Mouse (Mus musculus): ENCODE measurements around the gene Dcaf5. TPM values are rescaled to one million over a fixed set of nuclear protein-coding genes. Genes with fewer than 3 reads are reported as not detected.

Dcaf5 gene
- polyA plus RNA-seq, 1 experiment = not detected

- H3K4me3 ChIP-seq (ENCODE audit: insufficient read depth, low read depth, low read length) = no peak overlapping the region
- TF ChIP-seq POLR2A (IDR thresholded peaks at IDR 0.05; ENCODE audit: insufficient read depth, low read depth, low read length) (no peak), CTCF (IDR thresholded peaks at IDR 0.05; ENCODE audit: insufficient read depth, low read depth, low read length) (no peak)
- no peaks in the 10 kb centered on the region; the same call in 1 of the 2 replicates for H3K4me1 ChIP-seq (ENCODE audit: control insufficient read depth, insufficient read depth, low read length)
- H3K27ac ChIP-seq (ENCODE audit: insufficient read depth, low read depth, low read length) = no peak overlapping the region
- WGBS = 80% methylated on average over 4 of the region's 4 CpGs
These were observed 102.2 kb downstream of the Dcaf5 start for GRCm38 (mm10) chr12:80334162-80334561.

GRCm38 (mm10) chr12:80331634-80332033, 104.8 kb downstream of the Dcaf5 start:
- 43% methylated on average over 2 of the region's 2 CpGs for WGBS
- no peak overlapping the region for H3K4me3 ChIP-seq (ENCODE audit: insufficient read depth, low read depth, low read length)
- H3K4me1 ChIP-seq (ENCODE audit: control insufficient read depth, insufficient read depth, low read length) = no peaks in the 10 kb centered on the region
- TF ChIP-seq CTCF (IDR thresholded peaks at IDR 0.05; ENCODE audit: insufficient read depth, low read depth, low read length) (no peak), POLR2A (IDR thresholded peaks at IDR 0.05; ENCODE audit: insufficient read depth, low read depth, low read length) (no peak)
- no peak overlapping the region for H3K27ac ChIP-seq (ENCODE audit: insufficient read depth, low read depth, low read length)

GRCm38 (mm10) chr12:80330819-80331218, 105.6 kb downstream of the Dcaf5 start:
- 71% methylated on average over 8 of the region's 8 CpGs for WGBS

GRCm38 (mm10) chr12:80329641-80330040, 106.8 kb downstream of the Dcaf5 start:
- TF ChIP-seq POLR2A (IDR thresholded peaks at IDR 0.05; ENCODE audit: insufficient read depth, low read depth, low read length) (no peak), CTCF (IDR thresholded peaks at IDR 0.05; ENCODE audit: insufficient read depth, low read depth, low read length) (no peak)
- WGBS = 69% methylated on average over 2 of the region's 2 CpGs
- H3K27ac ChIP-seq (ENCODE audit: insufficient read depth, low read depth, low read length) = no peak overlapping the region
- no peaks in the 10 kb centered on the region for H3K4me1 ChIP-seq (ENCODE audit: control insufficient read depth, insufficient read depth, low read length)
- no peak overlapping the region for H3K4me3 ChIP-seq (ENCODE audit: insufficient read depth, low read depth, low read length)

More at GRCm38 (mm10) chr12:80330819-80331218, 105.6 kb downstream of the Dcaf5 start:
- Histone ChIP-seq H3K4me1 (ENCODE audit: control insufficient read depth, insufficient read depth, low read length) (no peaks in the 10 kb centered on the region), H3K4me3 (ENCODE audit: insufficient read depth, low read depth, low read length) (no peak overlapping the region), H3K27ac (ENCODE audit: insufficient read depth, low read depth, low read length) (no peak overlapping the region)
- TF ChIP-seq POLR2A (IDR thresholded peaks at IDR 0.05; ENCODE audit: insufficient read depth, low read depth, low read length) = no peak
- TF ChIP-seq CTCF (IDR thresholded peaks at IDR 0.05; ENCODE audit: insufficient read depth, low read depth, low read length) = no peak

- Histone ChIP-seq H3K4me3 (ENCODE audit: insufficient read depth, low read depth, low read length) (no peak overlapping the region), H3K27ac (ENCODE audit: insufficient read depth, low read depth, low read length) (no peak overlapping the region), H3K4me1 (ENCODE audit: control insufficient read depth, insufficient read depth, low read length) (no peaks in the 10 kb centered on the region)
- no peak for TF ChIP-seq POLR2A (IDR thresholded peaks at IDR 0.05; ENCODE audit: insufficient read depth, low read depth, low read length)
- TF ChIP-seq CTCF (IDR thresholded peaks at IDR 0.05; ENCODE audit: insufficient read depth, low read depth, low read length) = no peak
These were observed 110.4 kb downstream of the Dcaf5 start for GRCm38 (mm10) chr12:80326047-80326446.

GRCm38 (mm10) chr12:80324785-80325131, 111.6 kb downstream of the Dcaf5 start:
- 88% methylated on average over 1 of the region's 1 CpGs for WGBS
- Histone ChIP-seq H3K4me3 (ENCODE audit: insufficient read depth, low read depth, low read length) (no peak overlapping the region), H3K27ac (ENCODE audit: insufficient read depth, low read depth, low read length) (no peak overlapping the region), H3K4me1 (ENCODE audit: control insufficient read depth, insufficient read depth, low read length) (no peaks in the 10 kb centered on the region)
- TF ChIP-seq POLR2A (IDR thresholded peaks at IDR 0.05; ENCODE audit: insufficient read depth, low read depth, low read length) (no peak), CTCF (IDR thresholded peaks at IDR 0.05; ENCODE audit: insufficient read depth, low read depth, low read length) (no peak)

GRCm38 (mm10) chr12:80324051-80324784, 112.2 kb downstream of the Dcaf5 start:
- 92% methylated on average over 9 of the region's 9 CpGs for WGBS
- no peaks in the 10 kb centered on the region for H3K4me1 ChIP-seq (ENCODE audit: control insufficient read depth, insufficient read depth, low read length)
- TF ChIP-seq CTCF (IDR thresholded peaks at IDR 0.05; ENCODE audit: insufficient read depth, low read depth, low read length) (no peak), POLR2A (IDR thresholded peaks at IDR 0.05; ENCODE audit: insufficient read depth, low read depth, low read length) (no peak)

GRCm38 (mm10) chr12:80323371-80324050, 112.9 kb downstream of the Dcaf5 start:
- Histone ChIP-seq H3K4me1 (ENCODE audit: control insufficient read depth, insufficient read depth, low read length) (no peaks in the 10 kb centered on the region), H3K27ac (ENCODE audit: insufficient read depth, low read depth, low read length) (no peak overlapping the region), H3K4me3 (ENCODE audit: insufficient read depth, low read depth, low read length) (no peak overlapping the region)
- whole genome bisulfite sequencing = 79% methylated on average over 8 of the region's 8 CpGs
- TF ChIP-seq CTCF (IDR thresholded peaks at IDR 0.05; ENCODE audit: insufficient read depth, low read depth, low read length) = no peak
- TF ChIP-seq POLR2A (IDR thresholded peaks at IDR 0.05; ENCODE audit: insufficient read depth, low read depth, low read length) = no peak

More at GRCm38 (mm10) chr12:80324051-80324784, 112.2 kb downstream of the Dcaf5 start:
- Histone ChIP-seq H3K27ac (ENCODE audit: insufficient read depth, low read depth, low read length) (no peak overlapping the region), H3K4me3 (ENCODE audit: insufficient read depth, low read depth, low read length) (no peak overlapping the region)

GRCm38 (mm10) chr12:80322494-80322893, 113.9 kb downstream of the Dcaf5 start:
- H3K4me3 ChIP-seq (ENCODE audit: insufficient read depth, low read depth, low read length) = no peak overlapping the region
- WGBS = 83% methylated on average over 6 of the region's 6 CpGs
- TF ChIP-seq CTCF (IDR thresholded peaks at IDR 0.05; ENCODE audit: insufficient read depth, low read depth, low read length) (no peak), POLR2A (IDR thresholded peaks at IDR 0.05; ENCODE audit: insufficient read depth, low read depth, low read length) (no peak)
- no peaks in the 10 kb centered on the region for H3K4me1 ChIP-seq (ENCODE audit: control insufficient read depth, insufficient read depth, low read length)
- H3K27ac ChIP-seq (ENCODE audit: insufficient read depth, low read depth, low read length) = no peak overlapping the region

All from olfactory bulb, adult 2 months (tissue).